Mouse (Mus musculus): Measurements from ENCODE around the gene Coro2b. TPM values are rescaled to one million over a fixed set of nuclear protein-coding genes. Genes with fewer than 3 reads are reported as not detected.

Gene Coro2b
- total RNA-seq, 1 experiment: 4.8 TPM

GRCm38 (mm10) chr9:62551531-62551930, 14.7 kb upstream of the Coro2b start:
- no peak overlapping the region for H3K4me3 ChIP-seq (ENCODE audit: insufficient read depth in 1 of 2, low read depth in 1 of 2, low read length in 2 of 2, poor library complexity in 1 of 2, severe bottlenecking in 1 of 2)
- in situ Hi-C loops (cut with MboI; ENCODE audit: low sequenced_read_pairs in 2 of 2, unreplicated experiment in 2 of 2): loop anchor here (5.0 to 10.0 kb wide), 3 partner anchors 79 to 267 kb away; partner anchors contain the start of gene Spesp1 (in 1 of the 2)
- no peak overlapping the region for H3K9ac ChIP-seq (ENCODE audit: insufficient read depth, low read depth, low read length, poor library complexity, severe bottlenecking)
- DNase-seq (ENCODE audit: low read depth, low spot score): no peak
- no peaks in the 10 kb centered on the region for H3K9me3 ChIP-seq (ENCODE audit: control insufficient read depth, insufficient read depth, low read depth, low read length)
- TF ChIP-seq ZC3H11A (IDR thresholded peaks at IDR 0.05; ENCODE audit: borderline replicate concordance, low read depth, low read length) (no peak), MAFK (IDR thresholded peaks at IDR 0.05; ENCODE audit: insufficient read depth, low read depth, low read length) (no peak), ZNF384 (IDR thresholded peaks at IDR 0.05; ENCODE audit: low read depth, low read length) (no peak), CHD2 (IDR thresholded peaks at IDR 0.05; ENCODE audit: low read depth, low read length) (no peak), HCFC1 (IDR thresholded peaks at IDR 0.05; ENCODE audit: borderline replicate concordance, insufficient read depth, low read length) (no peak)
- no peak overlapping the region for H3K27ac ChIP-seq (ENCODE audit: insufficient read depth, low read depth, low read length, poor library complexity, severe bottlenecking)
- H3K36me3 ChIP-seq (ENCODE audit: control insufficient read depth, insufficient read depth, low read length, poor library complexity, severe bottlenecking): no peaks in the 10 kb centered on the region
- H3K4me1 ChIP-seq (ENCODE audit: control insufficient read depth in 2 of 2, insufficient read depth in 2 of 2, low read length in 2 of 2, poor library complexity in 1 of 2): peaks cover 0 to 3% of the 10 kb centered on the region in 2 experiments; a peak in 1 of 4 replicates

DNA sequence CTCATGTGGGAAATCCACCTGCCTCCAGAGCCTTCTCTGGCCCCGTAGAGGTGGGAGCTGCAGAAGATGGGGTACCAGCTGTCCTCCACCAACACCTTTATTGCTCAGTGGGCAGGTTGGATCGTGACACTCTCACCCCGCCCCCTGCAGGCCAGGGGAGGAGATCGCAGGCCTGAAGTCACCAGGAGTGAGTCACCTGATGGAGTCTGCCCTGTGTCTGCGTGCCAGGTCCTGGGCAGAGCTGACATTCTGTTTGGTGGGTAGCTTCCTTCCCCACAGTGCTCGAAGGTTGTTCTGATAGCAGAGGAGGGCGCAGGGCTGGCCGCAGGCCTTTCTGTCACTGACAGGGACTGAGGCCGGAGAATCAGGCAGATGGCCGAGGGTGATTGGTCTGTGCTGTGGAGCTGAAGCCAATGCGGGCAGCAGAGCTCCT, 13.8 kb upstream of the Coro2b start:
- TF ChIP-seq CHD2 (IDR thresholded peaks at IDR 0.05; ENCODE audit: low read depth, low read length) (no peak), ZNF384 (IDR thresholded peaks at IDR 0.05; ENCODE audit: low read depth, low read length) (no peak), HCFC1 (IDR thresholded peaks at IDR 0.05; ENCODE audit: borderline replicate concordance, insufficient read depth, low read length) (no peak), MAFK (IDR thresholded peaks at IDR 0.05; ENCODE audit: insufficient read depth, low read depth, low read length) (no peak), ZC3H11A (IDR thresholded peaks at IDR 0.05; ENCODE audit: borderline replicate concordance, low read depth, low read length) (no peak)
- peak; percentile 56 for DNase-seq (ENCODE audit: low read depth, low spot score)
- Histone ChIP-seq H3K9ac (ENCODE audit: insufficient read depth, low read depth, low read length, poor library complexity, severe bottlenecking) (no peak overlapping the region), H3K27ac (ENCODE audit: insufficient read depth, low read depth, low read length, poor library complexity, severe bottlenecking) (no peak overlapping the region), H3K36me3 (ENCODE audit: control insufficient read depth, insufficient read depth, low read length, poor library complexity, severe bottlenecking) (no peaks in the 10 kb centered on the region), H3K9me3 (ENCODE audit: control insufficient read depth, insufficient read depth, low read depth, low read length) (no peaks in the 10 kb centered on the region), H3K4me3 (ENCODE audit: insufficient read depth in 1 of 2, low read depth in 1 of 2, low read length in 2 of 2, poor library complexity in 1 of 2, severe bottlenecking in 1 of 2) (no peak overlapping the region; a peak in 1 of 4 replicates), H3K4me1 (ENCODE audit: control insufficient read depth in 2 of 2, insufficient read depth in 2 of 2, low read length in 2 of 2, poor library complexity in 1 of 2) (peaks cover 0 to 3% of the 10 kb centered on the region in 2 experiments; a peak in 1 of 4 replicates)
- in situ Hi-C loops (cut with MboI; ENCODE audit: low sequenced_read_pairs in 2 of 2, unreplicated experiment in 2 of 2): loop anchor here (5.0 to 10.0 kb wide), 3 partner anchors 78 to 266 kb away; partner anchors contain the start of gene Spesp1 (in 1 of the 2)

- no peak overlapping the region for H3K27ac ChIP-seq (ENCODE audit: insufficient read depth, low read depth, low read length, poor library complexity, severe bottlenecking)
- TF ChIP-seq ZC3H11A (IDR thresholded peaks at IDR 0.05; ENCODE audit: borderline replicate concordance, low read depth, low read length) (peak; percentile 90), MAFK (IDR thresholded peaks at IDR 0.05; ENCODE audit: insufficient read depth, low read depth, low read length) (no peak), CHD2 (IDR thresholded peaks at IDR 0.05; ENCODE audit: low read depth, low read length) (no peak), HCFC1 (IDR thresholded peaks at IDR 0.05; ENCODE audit: borderline replicate concordance, insufficient read depth, low read length) (no peak)
- no peaks in the 10 kb centered on the region for H3K9me3 ChIP-seq (ENCODE audit: control insufficient read depth, insufficient read depth, low read depth, low read length)
- peak; percentile 82 for DNase-seq (ENCODE audit: low read depth, low spot score)
- no peak overlapping the region for H3K9ac ChIP-seq (ENCODE audit: insufficient read depth, low read depth, low read length, poor library complexity, severe bottlenecking)
- no peaks in the 10 kb centered on the region for H3K36me3 ChIP-seq (ENCODE audit: control insufficient read depth, insufficient read depth, low read length, poor library complexity, severe bottlenecking)
- H3K4me3 ChIP-seq (ENCODE audit: insufficient read depth in 1 of 2, low read depth in 1 of 2, low read length in 2 of 2, poor library complexity in 1 of 2, severe bottlenecking in 1 of 2): no peak overlapping the region
- H3K4me1 ChIP-seq (ENCODE audit: control insufficient read depth in 2 of 2, insufficient read depth in 2 of 2, low read length in 2 of 2, poor library complexity in 1 of 2): peaks cover 0 to 3% of the 10 kb centered on the region in 2 experiments; a peak in 1 of 4 replicates
- in situ Hi-C loops (cut with MboI; ENCODE audit: low sequenced_read_pairs in 2 of 2, unreplicated experiment in 2 of 2): loop anchor here (5.0 to 10.0 kb wide), 3 partner anchors 78 to 265 kb away; partner anchors contain the start of gene Spesp1 (in 1 of the 2)
Observed at GRCm38 (mm10) chr9:62549809-62550208, 13.0 kb upstream of the Coro2b start.

GRCm38 (mm10) chr9:62547476-62547875, 10.6 kb upstream of the Coro2b start:
- in situ Hi-C loops (cut with MboI; ENCODE audit: low sequenced_read_pairs in 2 of 2, unreplicated experiment in 2 of 2): no loop called here

More at GRCm38 (mm10) chr9:62547476-62547875, 10.6 kb upstream of the Coro2b start:
- Histone ChIP-seq H3K9ac (ENCODE audit: insufficient read depth, low read depth, low read length, poor library complexity, severe bottlenecking) (no peak overlapping the region), H3K9me3 (ENCODE audit: control insufficient read depth, insufficient read depth, low read depth, low read length) (no peaks in the 10 kb centered on the region), H3K27ac (ENCODE audit: insufficient read depth, low read depth, low read length, poor library complexity, severe bottlenecking) (no peak overlapping the region), H3K36me3 (ENCODE audit: control insufficient read depth, insufficient read depth, low read length, poor library complexity, severe bottlenecking) (no peaks in the 10 kb centered on the region), H3K4me3 (ENCODE audit: insufficient read depth in 1 of 2, low read depth in 1 of 2, low read length in 2 of 2, poor library complexity in 1 of 2, severe bottlenecking in 1 of 2) (no peak overlapping the region), H3K4me1 (ENCODE audit: control insufficient read depth in 2 of 2, insufficient read depth in 2 of 2, low read length in 2 of 2, poor library complexity in 1 of 2) (peaks cover 0 to 6% of the 10 kb centered on the region in 2 experiments; a peak in 1 of 4 replicates)
- no peak for TF ChIP-seq CHD2 (IDR thresholded peaks at IDR 0.05; ENCODE audit: low read depth, low read length)
- TF ChIP-seq ZNF384 (IDR thresholded peaks at IDR 0.05; ENCODE audit: low read depth, low read length): no peak
- no peak for TF ChIP-seq MAFK (IDR thresholded peaks at IDR 0.05; ENCODE audit: insufficient read depth, low read depth, low read length)
- TF ChIP-seq HCFC1 (IDR thresholded peaks at IDR 0.05; ENCODE audit: borderline replicate concordance, insufficient read depth, low read length): no peak
- no peak for TF ChIP-seq ZC3H11A (IDR thresholded peaks at IDR 0.05; ENCODE audit: borderline replicate concordance, low read depth, low read length)
- no peak for DNase-seq (ENCODE audit: low read depth, low spot score)

All from ES-E14 (cell line).